Mouse (Mus musculus): ENCODE measurements around the gene 4931428F04Rik. TPM values are rescaled to one million over a fixed set of nuclear protein-coding genes. Genes with fewer than 3 reads are reported as not detected.
"Not testable (repeated sequence)": the region's sequence is repeated elsewhere in the genome, so short reads cannot be mapped to it uniquely, and the experiment has no call there.

4931428F04Rik gene
- total RNA-seq, 2 experiments from 2014 or later, result 1.7 TPM; not detected in 1

DNA sequence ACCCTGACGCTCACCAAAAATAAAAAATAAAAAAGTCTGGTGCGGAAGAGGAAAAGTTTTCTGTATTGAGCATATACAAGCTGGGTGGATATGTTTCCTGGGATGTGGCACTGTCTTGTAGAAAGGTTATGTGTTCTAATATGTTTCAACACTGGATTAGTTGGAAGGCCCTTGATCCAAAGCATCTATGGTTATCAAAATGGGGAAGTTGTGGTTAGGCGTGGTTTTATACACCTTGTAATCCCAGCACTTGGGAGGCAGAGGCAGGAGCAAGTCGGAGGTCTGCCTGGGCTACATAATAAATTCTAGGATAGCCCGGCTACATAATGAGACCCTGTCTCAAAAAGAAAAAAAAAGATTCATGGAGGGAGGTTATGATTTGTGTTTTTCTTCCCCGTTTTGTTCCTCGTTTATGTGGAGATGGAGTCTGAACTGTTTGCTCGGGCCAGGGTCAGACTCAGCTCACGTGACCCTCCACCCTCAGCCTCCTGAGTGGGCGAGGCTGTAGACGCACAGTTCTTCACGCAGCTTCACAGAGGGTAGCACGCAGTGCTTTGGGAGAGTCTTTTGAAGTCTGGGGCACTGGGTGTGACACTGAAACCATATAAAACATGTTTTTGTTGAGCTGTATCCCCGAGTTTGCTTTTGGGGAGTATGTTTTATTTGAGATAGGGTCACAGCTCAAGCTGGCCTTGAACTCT lies 52.1 kb downstream of the 4931428F04Rik start:
- ATAC-seq (replicated peaks; ENCODE audit: low FRiP score, poor library complexity, severe bottlenecking), result no peak

DNA sequence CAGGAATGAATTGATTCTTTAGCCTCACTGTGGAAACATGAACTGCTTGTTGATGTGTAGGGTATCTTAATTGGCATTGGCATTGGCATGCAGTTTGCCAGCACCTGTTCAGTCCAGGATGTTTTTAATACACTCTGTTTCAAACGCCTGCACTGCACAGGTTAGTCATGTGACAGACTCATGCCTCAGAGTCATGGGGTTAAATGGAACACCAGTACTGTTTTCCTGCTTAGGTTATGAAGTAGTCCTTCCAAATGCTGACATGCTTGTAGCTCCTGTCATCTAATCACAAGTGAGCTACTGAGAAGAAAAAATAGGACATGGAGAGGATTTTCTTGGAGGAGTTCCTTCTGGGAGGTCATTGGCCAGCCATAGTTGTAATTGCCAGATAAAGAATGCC lies 54.5 kb downstream of the 4931428F04Rik start:
- ATAC-seq (replicated peaks; ENCODE audit: low FRiP score, poor library complexity, severe bottlenecking), result no peak

GRCm38 (mm10) chr8:105233126-105233935 lies 56.3 kb downstream of the 4931428F04Rik start:
- ATAC-seq (replicated peaks; ENCODE audit: low FRiP score, poor library complexity, severe bottlenecking), result no peak

- ATAC-seq (replicated peaks; ENCODE audit: low FRiP score, poor library complexity, severe bottlenecking), result not testable (repeated sequence)
These were observed 57.4 kb downstream of the 4931428F04Rik start for GRCm38 (mm10) chr8:105232321-105232693.

GRCm38 (mm10) chr8:105231503-105232320 lies 58.0 kb downstream of the 4931428F04Rik start:
- ATAC-seq (replicated peaks; ENCODE audit: low FRiP score, poor library complexity, severe bottlenecking), result no peak

Other genes with a start within 250 kb of the 4931428F04Rik start
- not detected in 2 replicates for gene Ces3a, start 241.3 kb downstream of the 4931428F04Rik start, total RNA-seq (2015; ENCODE audit: low replicate concordance)
- not detected in 2 replicates for gene Ces3a, start 241.3 kb downstream of the 4931428F04Rik start, total RNA-seq (2017; ENCODE audit: low replicate concordance)
- not detected in 2 replicates for gene Ces3b, start 206.1 kb downstream of the 4931428F04Rik start, total RNA-seq (2015; ENCODE audit: low replicate concordance)
- not detected in 2 replicates for gene Ces3b, start 206.1 kb downstream of the 4931428F04Rik start, total RNA-seq (2017; ENCODE audit: low replicate concordance)
- not detected in 2 replicates for gene Ces4a, start 158.1 kb downstream of the 4931428F04Rik start, total RNA-seq (2015; ENCODE audit: low replicate concordance)
- not detected in 2 replicates for gene Ces4a, start 158.1 kb downstream of the 4931428F04Rik start, total RNA-seq (2017; ENCODE audit: low replicate concordance)
- gene Cbfb, start 119.2 kb downstream of the 4931428F04Rik start, total RNA-seq (2015; ENCODE audit: low replicate concordance), result 25.9 and 34.4 TPM in 2 replicates
- gene Cbfb, start 119.2 kb downstream of the 4931428F04Rik start, total RNA-seq (2017; ENCODE audit: low replicate concordance), result 18.0 and 29.3 TPM in 2 replicates
- gene D230025D16Rik, start 64.7 kb downstream of the 4931428F04Rik start, total RNA-seq (2015; ENCODE audit: low replicate concordance), result 19.8 and 24.3 TPM in 2 replicates
- 12.9 and 19.5 TPM in 2 replicates for gene D230025D16Rik, start 64.7 kb downstream of the 4931428F04Rik start, total RNA-seq (2017; ENCODE audit: low replicate concordance)
- gene B3gnt9, start 34.7 kb downstream of the 4931428F04Rik start, total RNA-seq (2015; ENCODE audit: low replicate concordance), result 1.7 and 2.9 TPM in 2 replicates
- 0.77 TPM in 1 of 2 replicates, not detected in the other for gene B3gnt9, start 34.7 kb downstream of the 4931428F04Rik start, total RNA-seq (2017; ENCODE audit: low replicate concordance)
- 5.8 and 6.7 TPM in 2 replicates for gene Tradd, start 25.3 kb downstream of the 4931428F04Rik start, total RNA-seq (2015; ENCODE audit: low replicate concordance)
- gene Tradd, start 25.3 kb downstream of the 4931428F04Rik start, total RNA-seq (2017; ENCODE audit: low replicate concordance), result 2.7 TPM in 1 of 2 replicates, not detected in the other
- 2.5 TPM in 1 of 2 replicates, not detected in the other for gene Fbxl8, start 25.2 kb downstream of the 4931428F04Rik start, total RNA-seq (2015; ENCODE audit: low replicate concordance)
- 0.08 TPM in 1 of 2 replicates, not detected in the other for gene Fbxl8, start 25.2 kb downstream of the 4931428F04Rik start, total RNA-seq (2017; ENCODE audit: low replicate concordance)
- gene Hsf4, start 20.1 kb downstream of the 4931428F04Rik start, total RNA-seq (2015; ENCODE audit: low replicate concordance), result not detected in 2 replicates
- not detected in 2 replicates for gene Hsf4, start 20.1 kb downstream of the 4931428F04Rik start, total RNA-seq (2017; ENCODE audit: low replicate concordance)
- not detected in 2 replicates for gene Nol3, start 13.7 kb downstream of the 4931428F04Rik start, total RNA-seq (2015; ENCODE audit: low replicate concordance)
- not detected in 2 replicates for gene Nol3, start 13.7 kb downstream of the 4931428F04Rik start, total RNA-seq (2017; ENCODE audit: low replicate concordance)
- 3.2 TPM in 1 of 2 replicates, not detected in the other for gene Exoc3l, start 6.2 kb upstream of the 4931428F04Rik start, total RNA-seq (2015; ENCODE audit: low replicate concordance)
- gene Exoc3l, start 6.2 kb upstream of the 4931428F04Rik start, total RNA-seq (2017; ENCODE audit: low replicate concordance), result 8.5 and 18.6 TPM in 2 replicates
- 632 and 674 TPM in 2 replicates for gene E2f4, start 7.8 kb upstream of the 4931428F04Rik start, total RNA-seq (2015; ENCODE audit: low replicate concordance)
- 268 and 326 TPM in 2 replicates for gene E2f4, start 7.8 kb upstream of the 4931428F04Rik start, total RNA-seq (2017; ENCODE audit: low replicate concordance)
- 10.1 and 18.7 TPM in 2 replicates for gene Elmo3, start 15.7 kb upstream of the 4931428F04Rik start, total RNA-seq (2015; ENCODE audit: low replicate concordance)
- 14.0 and 21.9 TPM in 2 replicates for gene Elmo3, start 15.7 kb upstream of the 4931428F04Rik start, total RNA-seq (2017; ENCODE audit: low replicate concordance)
- gene Lrrc29, start 36.4 kb upstream of the 4931428F04Rik start, total RNA-seq (2015; ENCODE audit: low replicate concordance), result 23.4 and 26.8 TPM in 2 replicates
- 24.8 and 31.7 TPM in 2 replicates for gene Lrrc29, start 36.4 kb upstream of the 4931428F04Rik start, total RNA-seq (2017; ENCODE audit: low replicate concordance)
- gene Tmem208, start 36.5 kb upstream of the 4931428F04Rik start, total RNA-seq (2015; ENCODE audit: low replicate concordance), result 67.9 and 68.8 TPM in 2 replicates
- 18.1 and 30.2 TPM in 2 replicates for gene Tmem208, start 36.5 kb upstream of the 4931428F04Rik start, total RNA-seq (2017; ENCODE audit: low replicate concordance)
- 1.3 and 3.2 TPM in 2 replicates for gene Fhod1, start 58.1 kb upstream of the 4931428F04Rik start, total RNA-seq (2015; ENCODE audit: low replicate concordance)
- gene Fhod1, start 58.1 kb upstream of the 4931428F04Rik start, total RNA-seq (2017; ENCODE audit: low replicate concordance), result 0.08 and 0.90 TPM in 2 replicates
- gene Slc9a5, start 59.0 kb upstream of the 4931428F04Rik start, total RNA-seq (2015; ENCODE audit: low replicate concordance), result 2.9 TPM in 1 of 2 replicates, not detected in the other
- not detected in 2 replicates for gene Slc9a5, start 59.0 kb upstream of the 4931428F04Rik start, total RNA-seq (2017; ENCODE audit: low replicate concordance)
- not detected in 2 replicates for gene Plekhg4, start 83.4 kb upstream of the 4931428F04Rik start, total RNA-seq (2015; ENCODE audit: low replicate concordance)
- not detected in 2 replicates for gene Plekhg4, start 83.4 kb upstream of the 4931428F04Rik start, total RNA-seq (2017; ENCODE audit: low replicate concordance)
- gene Kctd19, start 123.6 kb upstream of the 4931428F04Rik start, total RNA-seq (2015; ENCODE audit: low replicate concordance), result not detected in 2 replicates
- not detected in 2 replicates for gene Kctd19, start 123.6 kb upstream of the 4931428F04Rik start, total RNA-seq (2017; ENCODE audit: low replicate concordance)
- gene Lrrc36, start 123.7 kb upstream of the 4931428F04Rik start, total RNA-seq (2015; ENCODE audit: low replicate concordance), result 1.4 TPM in 1 of 2 replicates, not detected in the other
- gene Lrrc36, start 123.7 kb upstream of the 4931428F04Rik start, total RNA-seq (2017; ENCODE audit: low replicate concordance), result 1.2 TPM in 1 of 2 replicates, not detected in the other
- 2.5 TPM in 1 of 2 replicates, not detected in the other for gene Tppp3, start 181.7 kb upstream of the 4931428F04Rik start, total RNA-seq (2015; ENCODE audit: low replicate concordance)
- gene Tppp3, start 181.7 kb upstream of the 4931428F04Rik start, total RNA-seq (2017; ENCODE audit: low replicate concordance), result 2.2 TPM in 1 of 2 replicates, not detected in the other
- 2.5 TPM in 1 of 2 replicates, not detected in the other for gene Zdhhc1, start 207.0 kb upstream of the 4931428F04Rik start, total RNA-seq (2015; ENCODE audit: low replicate concordance)
- 0.39 TPM in 1 of 2 replicates, not detected in the other for gene Zdhhc1, start 207.0 kb upstream of the 4931428F04Rik start, total RNA-seq (2017; ENCODE audit: low replicate concordance)
- not detected in 2 replicates for gene Hsd11b2, start 228.9 kb upstream of the 4931428F04Rik start, total RNA-seq (2015; ENCODE audit: low replicate concordance)
- gene Hsd11b2, start 228.9 kb upstream of the 4931428F04Rik start, total RNA-seq (2017; ENCODE audit: low replicate concordance), result not detected in 2 replicates